Mouse (Mus musculus): ENCODE measurements around the gene Rbm39. TPM values are rescaled to one million over a fixed set of nuclear protein-coding genes. Genes with fewer than 3 reads are reported as not detected.
"Not testable (repeated sequence)": the region's sequence is repeated elsewhere in the genome, so short reads cannot be mapped to it uniquely, and the experiment has no call there.

The Rbm39 gene
- polyA plus RNA-seq, 1 experiment from 2014 or later: 701 TPM

- H3K9ac ChIP-seq (ENCODE audit: low read depth, low read length): no peak overlapping the region
- no peak overlapping the region for H3K27ac ChIP-seq
- no peak for TF ChIP-seq CTCF (IDR thresholded peaks at IDR 0.05; ENCODE audit: low read depth)
- DNase-seq (ENCODE audit: low spot score) (no peak), ATAC-seq (replicated peaks; ENCODE audit: low FRiP score, low read depth) (no peak)
- H3K27me3 ChIP-seq (ENCODE audit: insufficient read depth, low read length): no peaks in the 10 kb centered on the region
- H3K4me1 ChIP-seq (replicated peaks; ENCODE audit: insufficient read depth, low read length): peaks cover 5% of the 10 kb centered on the region
- no peaks in the 10 kb centered on the region for H3K36me3 ChIP-seq (ENCODE audit: insufficient read depth, low read length)
- H3K9me3 ChIP-seq (replicated peaks; ENCODE audit: low read length): no peaks in the 10 kb centered on the region
- no peak overlapping the region for H3K4me2 ChIP-seq (ENCODE audit: low read length)
- no peak overlapping the region for H3K4me3 ChIP-seq (replicated peaks; ENCODE audit: low read depth, low read length)
These were observed 14.5 kb upstream of the Rbm39 start for GRCm38 (mm10) chr2:156194571-156194970.

GRCm38 (mm10) chr2:156193066-156193862 lies 13.2 kb upstream of the Rbm39 start:
- Histone ChIP-seq H3K9ac (ENCODE audit: low read depth, low read length) (no peak overlapping the region), H3K27me3 (ENCODE audit: insufficient read depth, low read length) (no peaks in the 10 kb centered on the region), H3K4me3 (replicated peaks; ENCODE audit: low read depth, low read length) (no peak overlapping the region), H3K9me3 (replicated peaks; ENCODE audit: low read length) (no peaks in the 10 kb centered on the region), H3K4me1 (replicated peaks; ENCODE audit: insufficient read depth, low read length) (no peaks in the 10 kb centered on the region; the same call in 1 of the 2 replicates), H3K27ac (no peak overlapping the region), H3K36me3 (ENCODE audit: insufficient read depth, low read length) (no peaks in the 10 kb centered on the region), H3K4me2 (ENCODE audit: low read length) (no peak overlapping the region)
- DNase-seq (ENCODE audit: low spot score) (no peak), ATAC-seq (replicated peaks; ENCODE audit: low FRiP score, low read depth) (no peak)
- WGBS: 80% methylated on average over 3 of the region's 3 CpGs
- TF ChIP-seq CTCF (IDR thresholded peaks at IDR 0.05; ENCODE audit: low read depth): no peak

GRCm38 (mm10) chr2:156192068-156192467 lies 12.0 kb upstream of the Rbm39 start:
- H3K27me3 ChIP-seq (ENCODE audit: insufficient read depth, low read length): no peaks in the 10 kb centered on the region
- 70% methylated on average over 2 of the region's 2 CpGs for WGBS
- no peaks in the 10 kb centered on the region for H3K36me3 ChIP-seq (ENCODE audit: insufficient read depth, low read length)
- H3K4me2 ChIP-seq (ENCODE audit: low read length): no peak overlapping the region
- ATAC-seq (replicated peaks; ENCODE audit: low FRiP score, low read depth): no peak
- no peak overlapping the region for H3K4me3 ChIP-seq (replicated peaks; ENCODE audit: low read depth, low read length)
- no peaks in the 10 kb centered on the region for H3K4me1 ChIP-seq (replicated peaks; ENCODE audit: insufficient read depth, low read length)
- H3K9ac ChIP-seq (ENCODE audit: low read depth, low read length): no peak overlapping the region
- no peaks in the 10 kb centered on the region for H3K9me3 ChIP-seq (replicated peaks; ENCODE audit: low read length)
- no peak for DNase-seq (ENCODE audit: low spot score)
- no peak overlapping the region for H3K27ac ChIP-seq
- TF ChIP-seq CTCF (IDR thresholded peaks at IDR 0.05; ENCODE audit: low read depth): no peak

GRCm38 (mm10) chr2:156191540-156191939 lies 11.5 kb upstream of the Rbm39 start:
- Histone ChIP-seq H3K4me3 (replicated peaks; ENCODE audit: low read depth, low read length) (no peak overlapping the region), H3K4me1 (replicated peaks; ENCODE audit: insufficient read depth, low read length) (no peaks in the 10 kb centered on the region), H3K9ac (ENCODE audit: low read depth, low read length) (no peak overlapping the region), H3K27ac (no peak overlapping the region), H3K36me3 (ENCODE audit: insufficient read depth, low read length) (no peaks in the 10 kb centered on the region), H3K27me3 (ENCODE audit: insufficient read depth, low read length) (no peaks in the 10 kb centered on the region), H3K4me2 (ENCODE audit: low read length) (no peak overlapping the region), H3K9me3 (replicated peaks; ENCODE audit: low read length) (no peaks in the 10 kb centered on the region)
- ATAC-seq (replicated peaks; ENCODE audit: low FRiP score, low read depth): no peak
- DNase-seq (ENCODE audit: low spot score): no peak
- TF ChIP-seq CTCF (IDR thresholded peaks at IDR 0.05; ENCODE audit: low read depth): peak; percentile 29; the same call in 1 of the 2 replicates
- WGBS: 100% methylated on average over 2 of the region's 2 CpGs

GRCm38 (mm10) chr2:156190004-156190896 lies 10.2 kb upstream of the Rbm39 start:
- Histone ChIP-seq H3K4me3 (replicated peaks; ENCODE audit: low read depth, low read length) (no peak overlapping the region), H3K4me1 (replicated peaks; ENCODE audit: insufficient read depth, low read length) (no peaks in the 10 kb centered on the region), H3K27ac (no peak overlapping the region), H3K9ac (ENCODE audit: low read depth, low read length) (no peak overlapping the region), H3K4me2 (ENCODE audit: low read length) (no peak overlapping the region), H3K36me3 (ENCODE audit: insufficient read depth, low read length) (no peaks in the 10 kb centered on the region), H3K27me3 (ENCODE audit: insufficient read depth, low read length) (no peaks in the 10 kb centered on the region), H3K9me3 (replicated peaks; ENCODE audit: low read length) (no peaks in the 10 kb centered on the region)
- TF ChIP-seq CTCF (IDR thresholded peaks at IDR 0.05; ENCODE audit: low read depth): no peak
- ATAC-seq (replicated peaks; ENCODE audit: low FRiP score, low read depth) (no peak), DNase-seq (ENCODE audit: low spot score) (no peak)
- 78% methylated on average over 14 of the region's 14 CpGs for WGBS

GRCm38 (mm10) chr2:156189241-156189640 lies 9.2 kb upstream of the Rbm39 start:
- H3K36me3 ChIP-seq (ENCODE audit: insufficient read depth, low read length); H3K4me2 ChIP-seq (ENCODE audit: low read length); ATAC-seq (replicated peaks; ENCODE audit: low FRiP score, low read depth); H3K4me1 ChIP-seq (replicated peaks; ENCODE audit: insufficient read depth, low read length); H3K27ac ChIP-seq; H3K27me3 ChIP-seq (ENCODE audit: insufficient read depth, low read length); H3K4me3 ChIP-seq (replicated peaks; ENCODE audit: low read depth, low read length); H3K9me3 ChIP-seq (replicated peaks; ENCODE audit: low read length); H3K9ac ChIP-seq (ENCODE audit: low read depth, low read length); DNase-seq (ENCODE audit: low spot score): not testable (repeated sequence)
- 71% methylated on average over 7 of the region's 7 CpGs for WGBS
